Mouse (Mus musculus) hematopoietic stem cell, adult 5-6 weeks (primary cell): ENCODE data around the gene Fer. TPM values are rescaled to one million over a fixed set of nuclear protein-coding genes. Genes with fewer than 3 reads are reported as not detected.

Source experiments
- ATAC-seq, 2 experiments: fragments of 125-278 bp in 1 of 2; replicated peaks in 1 of 2; 2 replicates each; pipeline ENCODE4 v1.8.0; 2016 to 2017; ENCODE audit warnings: inconsistent platforms in 2 of 2, mild to moderate bottlenecking in 2 of 2, moderate number of reproducible peaks in 2 of 2, low read depth in 1 of 2, moderate TSS enrichment in 1 of 2; ENCODE audit not compliant: low FRiP score in 2 of 2, poor library complexity in 2 of 2, severe bottlenecking in 2 of 2, insufficient read depth in 1 of 2, low TSS enrichment in 1 of 2
- total RNA-seq: library from RNA; stranded (forward); fragments of 172-1452, 232-1000 nt; gene quantifications from 2 replicates; pipeline ENCODE4 v1.2.3, GENCODE M21; 2017

Fer gene
- total RNA-seq, 1 experiment from 2014 or later: 20.0 TPM

DNA sequence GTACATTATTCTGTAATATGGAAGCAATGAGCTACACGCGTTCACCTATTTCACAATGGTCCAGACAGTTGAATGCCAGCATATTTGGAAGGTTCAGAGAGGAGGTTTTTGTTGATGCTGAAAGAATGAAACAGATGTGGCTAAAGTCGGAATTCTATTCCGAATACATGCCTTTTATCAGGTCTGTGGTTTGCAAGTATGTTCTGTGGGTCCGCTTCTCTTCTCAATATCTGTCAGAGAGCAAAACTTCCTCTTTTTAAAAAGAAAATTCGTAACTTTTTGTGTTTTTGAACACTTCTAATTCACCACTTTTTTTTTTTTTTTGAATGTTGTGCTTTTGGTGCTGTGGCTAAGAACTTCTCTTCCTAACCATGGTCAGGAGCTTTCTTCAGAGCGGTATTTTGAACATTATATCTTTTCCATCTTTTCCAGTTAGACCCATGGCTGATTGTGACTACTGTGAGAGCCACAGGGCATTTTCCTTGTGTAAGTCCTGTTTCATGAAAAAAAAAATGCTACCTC is 5.8 kb upstream of the Fer start:
- peak; percentile 57 to 60; a peak in 3 of 4 replicates for ATAC-seq

- ATAC-seq: no peak
These were observed 1.9 kb upstream of the Fer start for GRCm38 (mm10) chr17:63860988-63861387.

- no peak for ATAC-seq
These were observed 463 bp upstream of the Fer start for GRCm38 (mm10) chr17:63862399-63862798.

GRCm38 (mm10) chr17:63863647-63864149 is 836 bp downstream of the Fer start, which contains the start of gene A930002H24Rik:
Gene A930002H24Rik, minus strand, starts transcription at chr17:63863791.
- ATAC-seq: peak; percentile 99

DNA sequence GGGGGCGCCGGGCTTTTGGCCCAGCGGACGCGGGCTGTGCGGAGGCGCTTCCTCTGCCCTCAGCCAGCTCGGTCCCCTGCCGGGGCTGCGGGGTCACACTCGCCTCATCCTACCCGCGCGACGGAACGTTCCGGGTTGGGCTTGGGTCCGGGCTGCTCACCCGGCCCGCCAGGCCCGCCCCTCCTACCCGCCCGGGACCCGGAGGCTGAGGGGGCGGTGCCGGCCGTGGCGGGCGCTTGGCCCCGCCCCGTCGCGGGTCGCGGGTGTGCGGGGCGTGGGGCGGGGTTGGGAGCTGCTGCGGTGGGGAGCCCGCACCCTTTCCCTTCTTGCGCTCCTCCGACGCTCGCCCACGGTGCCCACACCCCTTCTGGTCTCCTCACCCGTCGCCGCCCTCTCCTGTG is 1.3 kb downstream of the Fer start:
- peak; percentile 6 to 19; a peak in 2 of 4 replicates for ATAC-seq

GRCm38 (mm10) chr17:63871773-63872172 is 8.9 kb downstream of the Fer start:
- ATAC-seq: no peak

DNA sequence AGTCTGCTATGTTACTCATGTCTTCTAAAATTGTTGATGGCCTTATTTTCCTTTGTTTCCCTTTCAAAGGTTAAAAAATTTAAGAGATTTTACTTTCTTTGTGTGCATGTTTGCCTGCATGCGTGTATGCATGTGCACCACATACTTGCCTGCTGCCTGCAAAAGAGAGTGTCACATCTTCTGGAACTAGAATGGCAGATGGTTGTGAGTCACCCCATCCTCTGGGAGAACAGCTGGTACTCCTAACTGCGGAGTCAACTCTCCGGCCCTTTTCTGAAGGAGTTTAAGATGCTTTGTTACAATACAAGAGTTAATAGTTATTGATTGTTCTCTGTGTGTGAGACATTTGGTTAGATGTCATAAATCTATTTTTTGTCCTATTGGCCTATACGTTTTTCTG is 16.0 kb downstream of the Fer start:
- ATAC-seq: no peak

- no peak for ATAC-seq
These were observed 17.1 kb downstream of the Fer start for GRCm38 (mm10) chr17:63880009-63880408.

- no peak for ATAC-seq
These were observed 24.1 kb downstream of the Fer start for GRCm38 (mm10) chr17:63886988-63887387.

DNA sequence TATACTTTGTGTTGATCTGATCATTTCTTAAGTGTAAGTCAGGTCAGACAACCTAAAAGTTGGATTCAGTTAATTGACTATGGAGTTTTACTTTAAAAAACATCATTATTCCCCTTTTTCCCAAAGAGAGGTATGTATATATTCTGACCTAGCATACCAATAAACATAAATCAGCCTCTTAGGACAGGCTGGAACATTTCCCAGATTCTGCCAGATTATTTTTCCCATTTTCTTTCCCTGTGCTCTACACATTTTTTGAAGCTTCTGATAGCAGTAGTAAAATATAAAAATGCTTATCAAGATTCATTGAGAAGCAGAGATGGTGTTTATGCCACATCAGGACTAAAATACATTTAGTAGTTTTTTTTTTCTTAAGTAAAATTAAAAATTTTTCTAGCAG is 27.7 kb downstream of the Fer start:
- no peak for ATAC-seq

- ATAC-seq: no peak
These were observed 33.0 kb downstream of the Fer start for GRCm38 (mm10) chr17:63895829-63896228.

DNA sequence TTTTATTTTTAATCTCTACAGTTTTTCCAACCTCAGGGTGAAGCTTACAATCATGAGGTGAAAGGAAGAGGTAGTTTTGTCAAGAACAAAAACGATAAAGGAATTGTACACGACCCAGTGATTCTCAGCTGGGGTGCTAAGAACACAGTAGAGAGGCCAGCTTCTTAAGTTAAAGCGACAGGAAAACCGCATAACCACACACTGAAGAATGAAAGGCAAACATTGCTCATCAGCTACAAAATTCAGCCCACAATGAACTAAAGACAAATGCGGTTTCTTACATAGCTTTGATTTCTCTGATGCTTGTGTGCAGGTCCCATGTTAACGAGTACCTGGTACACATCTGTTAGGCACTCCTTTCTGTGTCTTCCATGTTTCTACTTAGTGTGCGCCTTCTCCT is 34.2 kb downstream of the Fer start:
- ATAC-seq: no peak

DNA sequence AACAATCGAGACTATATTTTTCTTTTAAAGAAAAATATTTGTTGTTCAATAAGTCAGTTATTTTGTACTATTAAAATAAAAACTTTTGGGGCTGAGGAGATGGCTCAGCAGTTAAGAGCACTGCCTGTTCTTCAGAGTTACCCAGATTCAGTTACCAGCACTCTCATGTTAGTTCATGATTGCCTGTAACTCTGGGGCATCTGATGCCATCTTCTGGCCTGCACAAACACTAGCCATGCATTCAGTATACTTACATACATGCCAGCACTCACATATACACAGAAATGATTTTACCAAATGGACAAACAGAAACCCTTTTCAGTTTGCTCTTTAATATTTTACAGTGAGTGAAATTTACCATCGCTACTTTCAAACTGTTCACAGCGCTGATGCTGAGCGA is 46.4 kb downstream of the Fer start:
- no peak for ATAC-seq

DNA sequence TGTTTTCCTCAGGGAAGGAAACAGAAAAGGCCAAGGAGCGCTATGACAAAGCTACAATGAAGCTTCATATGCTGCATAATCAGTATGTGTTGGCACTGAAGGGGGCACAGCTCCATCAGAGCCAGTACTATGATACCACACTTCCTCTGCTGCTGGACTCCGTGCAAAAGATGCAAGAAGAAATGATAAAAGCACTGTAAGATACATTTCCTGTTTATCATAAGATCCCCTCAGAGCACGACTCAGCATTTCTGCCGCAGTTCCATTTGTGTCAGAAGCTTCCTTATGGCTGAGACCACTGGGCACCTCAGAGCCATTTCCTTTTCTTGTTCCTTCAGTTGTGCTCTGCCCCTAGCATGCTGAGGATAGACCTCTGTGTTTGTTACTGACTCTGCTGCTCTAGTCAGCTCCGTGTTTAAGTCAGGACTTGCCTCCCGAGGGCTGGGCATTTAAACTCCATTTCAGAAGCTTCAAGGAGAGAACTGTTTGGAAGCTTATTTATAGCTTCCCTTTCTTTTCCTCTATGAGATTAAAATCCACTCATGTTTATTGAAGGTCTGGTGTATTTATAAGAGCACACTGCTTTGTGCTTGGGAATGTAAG is 58.8 kb downstream of the Fer start:
- ATAC-seq: peak; percentile 75 to 80

GRCm38 (mm10) chr17:63925581-63925980 is 62.7 kb downstream of the Fer start:
- ATAC-seq: no peak

DNA sequence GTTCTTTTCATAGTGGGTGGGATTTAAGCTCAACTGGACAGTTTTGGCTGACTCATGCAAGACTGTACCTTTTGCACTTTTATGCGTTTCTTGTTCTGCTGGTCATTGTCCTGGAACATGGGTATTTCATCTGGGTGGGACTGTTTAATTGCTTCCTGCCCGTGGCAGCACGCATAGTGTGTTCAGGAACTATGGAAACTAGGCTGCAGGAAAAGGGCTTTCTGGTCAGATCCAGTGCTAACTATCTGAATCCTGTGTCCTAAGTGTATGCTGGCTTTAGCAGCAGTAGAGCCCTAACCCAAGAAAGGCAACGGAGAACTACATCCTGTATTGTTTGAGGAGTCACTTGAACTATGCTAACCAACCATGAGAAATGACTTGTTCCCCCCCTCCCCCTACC is 67.8 kb downstream of the Fer start:
- ATAC-seq: no peak

- ATAC-seq: peak; percentile 88 to 93
These were observed 68.7 kb downstream of the Fer start for GRCm38 (mm10) chr17:63931556-63931955.

GRCm38 (mm10) chr17:63935408-63935807 is 72.5 kb downstream of the Fer start:
- ATAC-seq: no peak

DNA sequence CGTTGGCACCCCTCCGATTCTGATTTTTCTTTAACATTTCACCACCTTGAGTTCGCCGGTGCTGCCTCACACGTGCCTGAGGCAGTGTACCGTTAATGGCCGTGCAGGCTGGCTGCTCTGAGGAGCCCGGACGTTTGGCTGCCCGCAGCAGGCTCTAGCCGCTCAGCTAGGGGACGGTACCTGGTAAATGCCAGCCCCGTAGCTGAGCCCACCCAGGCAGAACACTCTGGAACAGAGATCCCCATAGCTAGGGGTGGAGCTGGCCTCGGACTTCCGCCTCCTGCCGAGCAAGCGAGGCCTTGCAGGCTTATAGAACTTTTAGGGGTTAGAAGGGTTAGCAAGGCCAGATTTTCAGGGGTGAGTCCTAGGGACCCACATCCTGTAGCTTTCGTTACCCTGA is 75.0 kb downstream of the Fer start:
- no peak for ATAC-seq
